Mouse (Mus musculus) heart, embryonic 10.5 days (tissue): Measurements from ENCODE around the gene Slc34a1. TPM values are rescaled to one million over a fixed set of nuclear protein-coding genes. Genes with fewer than 3 reads are reported as not detected.
"Not testable (repeated sequence)": the region's sequence is repeated elsewhere in the genome, so short reads cannot be mapped to it uniquely, and the experiment has no call there.

Experiments used
- DNase-seq: peaks from one replicate; pipeline ENCODE4 v3.0.0-alpha.2; 2017; ENCODE audit warnings: low spot score
- H3K27ac ChIP-seq: fragments of 300-500 bp; sonication (generic); 2 replicates; pipeline ENCODE4 v1.5.1; 2016; ENCODE audit warnings: mild to moderate bottlenecking
- H3K27me3 ChIP-seq: fragments of 300-500 bp; sonication (generic); 2 replicates; pipeline ENCODE4 v1.6.1; 2016; ENCODE audit warnings: mild to moderate bottlenecking; ENCODE audit not compliant: poor library complexity, insufficient read depth, severe bottlenecking
- H3K36me3 ChIP-seq: fragments of 300-500 bp; sonication (generic); 2 replicates; pipeline ENCODE4 v1.6.1; 2016; ENCODE audit warnings: mild to moderate bottlenecking, moderate library complexity
- H3K4me1 ChIP-seq: fragments of 300-500 bp; sonication (generic); 2 replicates; pipeline ENCODE4 v1.6.1; 2016; ENCODE audit warnings: mild to moderate bottlenecking
- H3K4me3 ChIP-seq: fragments of 300-500 bp; sonication (generic); 2 replicates; pipeline ENCODE4 v1.5.1; 2016; ENCODE audit warnings: mild to moderate bottlenecking, moderate library complexity
- H3K9me3 ChIP-seq: fragments of 300-500 bp; sonication (generic); 2 replicates; pipeline ENCODE4 v1.6.1; 2016; ENCODE audit warnings: mild to moderate bottlenecking, moderate library complexity
- WGBS: fragments of 180-500 bp; shearing (Covaris S2); methylation state at CpG from one replicate; pipeline ENCODE4 v1.1.7; 2016; 5-methylcytosine and 5-hydroxymethylcytosine counted together
- polyA plus RNA-seq: library from polyadenylated mRNA; unstranded; fragments of >200 nt; fragmentation: Nextera tagmentation; extraction: Ambion mirVana; gene quantifications from 2 replicates; pipeline ENCODE4 v1.2.1, GENCODE M21; 2016

Gene Slc34a1
- polyA plus RNA-seq, 1 experiment from 2014 or later, result not detected

GRCm38 (mm10) chr13:55431889-55432685 is 34.1 kb downstream of the Slc34a1 start:
- 72% methylated on average over 10 of the region's 10 CpGs for WGBS
- H3K27me3 ChIP-seq, result peaks cover 2% of the 10 kb centered on the region
- H3K4me3 ChIP-seq, result no peak overlapping the region
- DNase-seq, result no peak
- no peak overlapping the region for H3K27ac ChIP-seq
- H3K4me1 ChIP-seq, result no peaks in the 10 kb centered on the region
- H3K9me3 ChIP-seq, result no peaks in the 10 kb centered on the region; the same call in 1 of the 2 replicates
- no peaks in the 10 kb centered on the region for H3K36me3 ChIP-seq

GRCm38 (mm10) chr13:55437111-55437629 is 39.2 kb downstream of the Slc34a1 start:
- H3K4me1 ChIP-seq, H3K27me3 ChIP-seq, H3K27ac ChIP-seq, DNase-seq, H3K4me3 ChIP-seq, H3K9me3 ChIP-seq, H3K36me3 ChIP-seq: not testable (repeated sequence)
- WGBS, result 83% methylated on average over 15 of the region's 15 CpGs

DNA sequence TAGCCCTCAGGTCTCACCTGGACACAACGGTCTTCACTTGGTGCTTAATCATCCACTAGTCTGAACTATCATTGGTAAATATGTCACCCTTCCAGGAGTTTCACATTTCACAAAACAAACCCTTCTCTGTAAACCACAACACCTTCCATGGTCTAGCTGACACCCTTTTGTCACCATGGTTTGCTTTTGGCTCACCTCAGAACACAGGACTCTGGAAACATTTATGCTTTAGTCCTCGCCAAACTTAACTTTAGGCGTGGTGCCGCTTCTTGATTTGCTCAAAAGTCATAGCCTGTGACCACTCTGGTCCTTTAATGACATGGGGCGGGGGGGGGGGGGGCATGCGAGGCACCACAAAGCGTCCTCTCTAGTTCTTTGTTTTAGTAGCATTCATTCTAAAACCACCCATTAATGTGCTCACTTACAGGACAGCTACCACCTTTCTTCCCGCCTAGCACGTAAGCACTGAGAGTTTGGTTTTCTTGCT is 45.9 kb downstream of the Slc34a1 start:
- Histone ChIP-seq H3K27me3 (no peaks in the 10 kb centered on the region), H3K4me3 (peak overlapping the region; percentile 85), H3K27ac (peak overlapping the region; percentile 97), H3K9me3 (no peaks in the 10 kb centered on the region), H3K36me3 (no peaks in the 10 kb centered on the region), H3K4me1 (peaks cover 29% of the 10 kb centered on the region)
- DNase-seq, result no peak
- WGBS, result 39% methylated on average over 9 of the region's 9 CpGs

GRCm38 (mm10) chr13:55444286-55444936 is 46.4 kb downstream of the Slc34a1 start:
- Histone ChIP-seq H3K36me3 (peaks cover 5% of the 10 kb centered on the region), H3K4me3 (peak overlapping the region; percentile 85), H3K9me3 (no peaks in the 10 kb centered on the region), H3K27me3 (no peaks in the 10 kb centered on the region), H3K4me1 (peaks cover 29% of the 10 kb centered on the region), H3K27ac (peak overlapping the region; percentile 97)
- no peak for DNase-seq
- WGBS, result under 1% methylated on average over 33 of the region's 33 CpGs

DNA sequence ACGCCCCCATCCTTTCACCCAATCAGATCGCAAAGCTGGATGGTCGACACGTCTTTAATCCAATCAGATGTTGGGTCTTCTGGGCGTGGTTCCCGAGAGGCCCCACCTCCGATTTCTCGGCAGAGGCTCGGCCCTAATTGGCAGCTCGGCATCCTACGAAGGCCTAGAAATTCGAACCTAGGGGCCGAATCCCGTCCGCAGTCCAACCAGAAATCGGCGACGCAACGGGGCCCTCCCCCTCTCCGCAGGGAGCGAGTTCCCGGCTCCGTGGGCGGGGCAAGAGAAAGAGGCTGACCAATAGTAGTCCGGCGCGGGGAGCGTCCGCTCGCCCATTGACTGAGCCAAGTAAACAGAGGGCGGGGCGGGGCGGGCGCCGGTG is 46.9 kb downstream of the Slc34a1 start, which contains the start of gene Grk6:
Grk6 (plus strand) TSS at position 136 of the 379 bp plus-strand sequence.
- Histone ChIP-seq H3K4me1 (peaks cover 29% of the 10 kb centered on the region), H3K9me3 (no peaks in the 10 kb centered on the region), H3K27ac (peak within 1 kb of the TSS; percentile 97), H3K4me3 (peak within 1 kb of the TSS; percentile 85), H3K27me3 (no peaks in the 10 kb centered on the region), H3K36me3 (peaks cover 10% of the 10 kb centered on the region)
- DNase-seq, result peak; percentile 100
- under 1% methylated on average over 35 of the region's 35 CpGs for WGBS

DNA sequence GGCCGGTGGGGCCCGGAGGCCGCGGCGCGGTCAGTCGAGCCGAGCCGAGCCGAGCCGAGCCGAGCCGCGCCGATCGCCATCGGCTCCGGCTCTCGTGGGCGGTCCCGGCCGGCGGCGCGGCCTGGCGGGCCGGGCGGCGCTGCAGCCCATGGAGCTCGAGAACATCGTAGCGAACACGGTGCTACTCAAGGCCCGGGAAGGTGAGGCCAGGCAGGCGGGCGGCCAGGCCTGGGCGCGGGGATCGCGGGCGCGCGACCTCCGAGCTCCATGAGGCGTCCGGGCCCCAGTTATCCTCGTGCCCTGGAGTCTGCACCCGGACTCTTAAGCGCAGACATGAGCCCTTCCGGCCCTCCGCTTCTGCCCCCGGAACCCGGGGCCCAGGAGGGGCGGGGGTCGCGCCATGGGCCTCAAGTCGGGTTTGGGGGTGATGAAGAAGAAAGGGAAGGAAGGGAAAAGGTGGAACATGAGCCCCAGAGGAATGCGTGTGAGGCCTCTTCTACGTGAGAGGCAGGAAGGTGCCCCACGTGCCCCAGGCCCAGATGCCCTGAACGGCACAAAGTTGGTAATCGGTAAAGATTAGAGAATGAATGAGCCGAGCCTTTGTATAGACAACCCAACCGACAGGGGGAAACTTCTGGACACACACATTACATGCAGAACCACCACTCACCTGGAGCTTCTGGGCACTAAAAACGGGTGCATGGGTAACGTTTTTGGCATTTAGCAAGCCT is 47.5 kb downstream of the Slc34a1 start:
- Histone ChIP-seq H3K9me3 (no peaks in the 10 kb centered on the region), H3K4me3 (peak overlapping the region; percentile 85), H3K36me3 (peaks cover 16% of the 10 kb centered on the region), H3K4me1 (peaks cover 29% of the 10 kb centered on the region), H3K27me3 (no peaks in the 10 kb centered on the region), H3K27ac (peak overlapping the region; percentile 97)
- DNase-seq, result no peak
- under 1% methylated on average over 66 of the region's 66 CpGs for WGBS

GRCm38 (mm10) chr13:55446483-55447105 is 48.6 kb downstream of the Slc34a1 start:
- H3K9me3 ChIP-seq, result no peaks in the 10 kb centered on the region
- peaks cover 27% of the 10 kb centered on the region for H3K36me3 ChIP-seq
- peak overlapping the region; percentile 85 for H3K4me3 ChIP-seq
- H3K27me3 ChIP-seq, result no peaks in the 10 kb centered on the region
- no peak overlapping the region for H3K27ac ChIP-seq
- DNase-seq, result no peak
- WGBS, result 57% methylated on average over 6 of the region's 6 CpGs
- H3K4me1 ChIP-seq, result peaks cover 29% of the 10 kb centered on the region

- H3K4me1 ChIP-seq, result peaks cover 29% of the 10 kb centered on the region
- peaks cover 37% of the 10 kb centered on the region for H3K36me3 ChIP-seq
- H3K27me3 ChIP-seq, result no peaks in the 10 kb centered on the region
- WGBS, result 58% methylated on average over 3 of the region's 3 CpGs
- no peak overlapping the region for H3K4me3 ChIP-seq
- H3K9me3 ChIP-seq, result no peaks in the 10 kb centered on the region
- no peak for DNase-seq
- H3K27ac ChIP-seq, result no peak overlapping the region
Measured at GRCm38 (mm10) chr13:55447543-55447943, 49.6 kb downstream of the Slc34a1 start.

DNA sequence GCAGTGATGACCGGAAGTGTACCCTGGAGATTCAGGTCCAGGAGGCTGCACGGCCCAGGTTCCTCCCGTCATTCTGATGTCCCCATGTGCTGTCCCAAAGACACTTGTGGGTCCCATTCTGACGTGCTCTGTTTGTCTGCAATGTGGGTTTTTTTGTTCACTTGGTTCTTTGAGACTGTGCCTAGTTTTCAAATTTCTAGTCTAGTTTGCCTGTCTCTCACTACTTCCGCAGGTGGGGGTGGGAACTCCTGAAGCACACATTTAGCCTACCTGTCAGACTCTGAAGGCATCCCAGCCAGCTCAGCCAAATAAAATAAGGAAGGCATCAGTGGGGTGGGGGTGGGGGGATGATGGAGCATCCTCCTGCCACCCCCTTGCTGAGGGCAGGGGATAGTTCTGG is 50.1 kb downstream of the Slc34a1 start:
- 92% methylated on average over 5 of the region's 5 CpGs for WGBS
- no peak for DNase-seq
- peaks cover 42% of the 10 kb centered on the region for H3K36me3 ChIP-seq

GRCm38 (mm10) chr13:55449205-55449604 is 51.2 kb downstream of the Slc34a1 start:
- H3K27ac ChIP-seq, result no peak overlapping the region
- H3K27me3 ChIP-seq, result no peaks in the 10 kb centered on the region
- H3K9me3 ChIP-seq, result no peaks in the 10 kb centered on the region
- peaks cover 22% of the 10 kb centered on the region for H3K4me1 ChIP-seq
- DNase-seq, result no peak
- peaks cover 52% of the 10 kb centered on the region for H3K36me3 ChIP-seq
- WGBS, result 94% methylated on average over 9 of the region's 9 CpGs
- H3K4me3 ChIP-seq, result no peak overlapping the region

More for the DNA sequence above, 50.1 kb downstream of the Slc34a1 start:
- no peak overlapping the region for H3K27ac ChIP-seq
- H3K4me3 ChIP-seq, result no peak overlapping the region
- H3K9me3 ChIP-seq, result no peaks in the 10 kb centered on the region
- no peaks in the 10 kb centered on the region for H3K27me3 ChIP-seq
- peaks cover 29% of the 10 kb centered on the region for H3K4me1 ChIP-seq

- H3K27me3 ChIP-seq, result no peaks in the 10 kb centered on the region
- DNase-seq, result no peak
- H3K36me3 ChIP-seq, result peaks cover 59% of the 10 kb centered on the region
- WGBS, result 91% methylated on average over 17 of the region's 17 CpGs
- no peak overlapping the region for H3K27ac ChIP-seq
- H3K9me3 ChIP-seq, result no peaks in the 10 kb centered on the region
- H3K4me3 ChIP-seq, result no peak overlapping the region
- peaks cover 22% of the 10 kb centered on the region for H3K4me1 ChIP-seq
Measured at GRCm38 (mm10) chr13:55449679-55450441, 51.9 kb downstream of the Slc34a1 start.
